Mouse (Mus musculus) kidney, postnatal 36 days (tissue): ENCODE measurements around the gene Bclaf1.

ENCODE experiments used
- DNase-seq, 2 experiments: peaks; one replicate each; pipeline ENCODE4 v3.0.0; 2021 to 2022; ENCODE audit warnings: mixed read lengths in 2 of 2

The Bclaf1 gene

GRCm38 (mm10) chr10:20317466-20317865 lies 5.2 kb downstream of the Bclaf1 start:
- DNase-seq, result peak in 1 of 2 experiments; percentile 23

- DNase-seq, result no peak
Measured at GRCm38 (mm10) chr10:20326226-20326625, 14.0 kb downstream of the Bclaf1 start.

GRCm38 (mm10) chr10:20331262-20331661 lies 19.0 kb downstream of the Bclaf1 start:
- DNase-seq, result no peak

- DNase-seq, result no peak
Measured at GRCm38 (mm10) chr10:20337872-20338271, 25.6 kb downstream of the Bclaf1 start.

- DNase-seq, result peak in 1 of 2 experiments; percentile 17
Measured at GRCm38 (mm10) chr10:20345736-20346135, 33.5 kb downstream of the Bclaf1 start.

GRCm38 (mm10) chr10:20347285-20348214 lies 35.3 kb downstream of the Bclaf1 start, which contains the start of gene Mtfr2:
TSS of gene Mtfr2 (plus strand) at chr10:20347770.
- DNase-seq, result peak; percentile 94 to 96

GRCm38 (mm10) chr10:20348894-20349293 lies 36.6 kb downstream of the Bclaf1 start:
- DNase-seq, result no peak

- DNase-seq, result peak; percentile 17 to 21
Measured at GRCm38 (mm10) chr10:20361542-20362449, 49.5 kb downstream of the Bclaf1 start.

- no peak for DNase-seq
Measured at GRCm38 (mm10) chr10:20362450-20363118, 50.3 kb downstream of the Bclaf1 start.

GRCm38 (mm10) chr10:20372046-20372445 lies 59.8 kb downstream of the Bclaf1 start:
- DNase-seq, result peak in 1 of 2 experiments; percentile 16

- no peak for DNase-seq
Measured at GRCm38 (mm10) chr10:20377621-20378020, 65.4 kb downstream of the Bclaf1 start.

GRCm38 (mm10) chr10:20379071-20379735 lies 66.9 kb downstream of the Bclaf1 start:
- no peak for DNase-seq

- DNase-seq, result no peak
Measured at GRCm38 (mm10) chr10:20380798-20381197, 68.5 kb downstream of the Bclaf1 start.

- no peak for DNase-seq
Measured at GRCm38 (mm10) chr10:20381352-20381751, 69.1 kb downstream of the Bclaf1 start.

GRCm38 (mm10) chr10:20382807-20383419 lies 70.6 kb downstream of the Bclaf1 start:
- no peak for DNase-seq

GRCm38 (mm10) chr10:20390568-20390967 lies 78.3 kb downstream of the Bclaf1 start:
- no peak for DNase-seq
